ENCODE assay signal across 8 mouse cellular contexts in the genomic region with DNA sequence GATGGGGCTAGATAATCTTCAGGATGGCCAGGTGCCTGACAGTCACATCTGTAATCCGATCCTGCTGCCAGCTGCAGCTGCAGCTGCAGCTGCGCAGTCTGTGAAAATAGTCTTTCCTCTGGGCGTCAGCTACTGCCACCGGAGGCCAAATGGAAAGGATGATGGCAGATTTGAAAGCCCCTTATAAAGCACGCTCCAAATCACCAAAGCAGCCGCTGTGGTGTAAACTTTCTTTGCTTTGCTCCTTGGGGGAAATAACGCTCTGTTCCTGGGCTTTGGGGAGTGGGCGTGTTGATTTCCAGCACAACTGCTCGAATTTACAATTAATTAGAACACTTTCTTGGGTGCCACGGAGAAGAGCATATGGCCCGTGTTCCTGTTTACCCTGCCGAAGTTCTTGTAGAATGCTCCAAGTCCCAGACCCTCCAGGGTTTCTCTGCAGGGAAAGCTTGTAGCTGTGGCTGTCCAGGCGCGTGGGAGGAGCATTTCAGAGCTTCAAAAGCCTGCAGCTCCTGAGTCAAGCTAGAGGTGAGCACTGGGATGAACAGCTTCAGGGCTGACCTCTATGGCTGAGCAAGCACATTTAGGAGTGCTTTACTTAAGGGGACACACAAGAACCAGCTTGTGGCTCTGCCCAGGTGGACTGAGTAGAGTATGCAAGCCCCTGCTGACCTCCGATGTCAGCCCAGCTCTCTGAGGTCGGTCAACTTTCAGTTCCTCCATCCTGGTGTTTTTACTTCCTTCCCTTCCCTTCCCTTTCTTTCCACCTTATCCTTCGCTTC.
DNase-seq lines count a peak whose midpoint lies in the region; ATAC-seq and TF ChIP-seq lines count a peak whose summit lies in the region.

No protein-coding gene starts in this region.

- no peak overlapping the region for H3K9ac ChIP-seq in kidney, embryonic 15.5 days
- no peak overlapping the region for H3K9ac ChIP-seq in embryonic facial prominence, embryonic 15.5 days
- peak overlapping the region; percentile 27; the same call in 1 of the 2 replicates for H3K9ac ChIP-seq in intestine, embryonic 16.5 days (ENCODE audit: low read depth, low read length)
- peak overlapping the region; percentile 24 for H3K9ac ChIP-seq in midbrain, embryonic 13.5 days (replicated peaks)

- no peaks in the 10 kb centered on the region for H3K9me3 ChIP-seq in kidney, embryonic 15.5 days (replicated peaks)
- H3K9me3 ChIP-seq in embryonic facial prominence, embryonic 15.5 days (replicated peaks): no peaks in the 10 kb centered on the region
- no peaks in the 10 kb centered on the region for H3K9me3 ChIP-seq in intestine, embryonic 16.5 days (ENCODE audit: control insufficient read depth, low read length)
- no peaks in the 10 kb centered on the region for H3K9me3 ChIP-seq in midbrain, embryonic 13.5 days

- DNase-seq in kidney, adult 11 months: no peak
- peak; percentile 64 for DNase-seq in brain, embryonic 14.5 days (ENCODE audit: low read depth)
- DNase-seq in yolk sac, embryonic 10.5 days (ENCODE audit: low spot score): no peak

- H3K4me2 ChIP-seq in kidney, embryonic 15.5 days: peak overlapping the region; percentile 60
- H3K4me2 ChIP-seq in embryonic facial prominence, embryonic 15.5 days (replicated peaks): peak overlapping the region; percentile 52
- peak overlapping the region; percentile 57 for H3K4me2 ChIP-seq in intestine, embryonic 16.5 days (ENCODE audit: low read depth, low read length)
- peak overlapping the region; percentile 52 for H3K4me2 ChIP-seq in midbrain, embryonic 13.5 days (replicated peaks)

- peak; percentile 71 for ATAC-seq in kidney, embryonic 15.5 days (replicated peaks; ENCODE audit: low FRiP score)
- ATAC-seq in embryonic facial prominence, embryonic 15.5 days (ENCODE audit: insufficient number of reproducible peaks, low FRiP score, low TSS enrichment, low read depth): peak; percentile 63
- ATAC-seq in intestine, embryonic 16.5 days: no peak
- 0 out of 2 replicates have a peak, but pooled peaks have one; percentile 45 for ATAC-seq in midbrain, embryonic 13.5 days
- no peak for ATAC-seq in inflammation-experienced regulatory T-cells, adult 6 months

- TF ChIP-seq POLR2A in brain, embryonic 14.5 days (IDR thresholded peaks at IDR 0.05; ENCODE audit: borderline replicate concordance, extremely low read depth, insufficient read depth, insufficient read length, poor library complexity, severe bottlenecking): no peak

- H3K4me3 ChIP-seq in kidney, embryonic 15.5 days (replicated peaks): peak overlapping the region; percentile 31
- peak overlapping the region; percentile 35 for H3K4me3 ChIP-seq in embryonic facial prominence, embryonic 15.5 days (replicated peaks)
- H3K4me3 ChIP-seq in intestine, embryonic 16.5 days (ENCODE audit: low read length): peak overlapping the region; percentile 33
- H3K4me3 ChIP-seq in midbrain, embryonic 13.5 days (replicated peaks): peak overlapping the region; percentile 31

- peak overlapping the region; percentile 29; the same call in 1 of the 2 replicates for H3K27ac ChIP-seq in kidney, embryonic 15.5 days
- H3K27ac ChIP-seq in embryonic facial prominence, embryonic 15.5 days (replicated peaks): peak overlapping the region; percentile 63; the same call in 1 of the 2 replicates
- H3K27ac ChIP-seq in intestine, embryonic 16.5 days (ENCODE audit: low read length): no peak overlapping the region
- H3K27ac ChIP-seq in midbrain, embryonic 13.5 days: no peak overlapping the region

- no peaks in the 10 kb centered on the region for H3K27me3 ChIP-seq in kidney, embryonic 15.5 days
- H3K27me3 ChIP-seq in embryonic facial prominence, embryonic 15.5 days: 0 out of 2 replicates have a peak, but pooled peaks cover 2% of the 10 kb centered on the region
- H3K27me3 ChIP-seq in intestine, embryonic 16.5 days (replicated peaks; ENCODE audit: control insufficient read depth, insufficient read depth, low read length): no peaks in the 10 kb centered on the region; the same call in 1 of the 2 replicates
- peaks cover 7% of the 10 kb centered on the region for H3K27me3 ChIP-seq in midbrain, embryonic 13.5 days

- no peaks in the 10 kb centered on the region for H3K36me3 ChIP-seq in kidney, embryonic 15.5 days
- no peaks in the 10 kb centered on the region for H3K36me3 ChIP-seq in embryonic facial prominence, embryonic 15.5 days
- no peaks in the 10 kb centered on the region for H3K36me3 ChIP-seq in intestine, embryonic 16.5 days (ENCODE audit: control insufficient read depth, insufficient read depth, low read length)
- H3K36me3 ChIP-seq in midbrain, embryonic 13.5 days: no peaks in the 10 kb centered on the region

- peaks cover 18% of the 10 kb centered on the region for H3K4me1 ChIP-seq in kidney, embryonic 15.5 days
- H3K4me1 ChIP-seq in embryonic facial prominence, embryonic 15.5 days: peaks cover 9% of the 10 kb centered on the region
- peaks cover 6% of the 10 kb centered on the region for H3K4me1 ChIP-seq in intestine, embryonic 16.5 days (ENCODE audit: control insufficient read depth, insufficient read depth, low read length)
- H3K4me1 ChIP-seq in midbrain, embryonic 13.5 days (replicated peaks): peaks cover 10% of the 10 kb centered on the region

- 6% methylated on average over 17 of the region's 17 CpGs for WGBS in kidney, embryonic 15.5 days
- 8% methylated on average over 17 of the region's 17 CpGs for WGBS in embryonic facial prominence, embryonic 15.5 days
- 9% methylated on average over 17 of the region's 17 CpGs for WGBS in intestine, embryonic 16.5 days
- WGBS in midbrain, embryonic 13.5 days: 7% methylated on average over 17 of the region's 17 CpGs

- TF ChIP-seq CTCF in brain, embryonic 14.5 days (IDR thresholded peaks at IDR 0.05; ENCODE audit: borderline replicate concordance, extremely low read depth, insufficient read depth, insufficient read length): no peak

Comparison
In these comparisons a context has a peak if more than half of its experiments do, and no peak if none do; other contexts are left out.
1. ATAC-seq: peak in kidney, embryonic 15.5 days (single experiment), embryonic facial prominence, embryonic 15.5 days (single experiment) and midbrain, embryonic 13.5 days (single experiment); none in intestine, embryonic 16.5 days (single experiment) and inflammation-experienced regulatory T-cells, adult 6 months (single experiment).
2. H3K27ac ChIP-seq: peak in kidney, embryonic 15.5 days (single experiment) and embryonic facial prominence, embryonic 15.5 days (single experiment); none in intestine, embryonic 16.5 days (single experiment) and midbrain, embryonic 13.5 days (single experiment).
3. H3K9ac ChIP-seq: peak in intestine, embryonic 16.5 days (single experiment) and midbrain, embryonic 13.5 days (single experiment); none in kidney, embryonic 15.5 days (single experiment) and embryonic facial prominence, embryonic 15.5 days (single experiment).
4. Peak in every context shown above with its lines, with median percentiles within 50 percentile points of each other: H3K4me2 ChIP-seq and H3K4me3 ChIP-seq.